Mouse (Mus musculus) adrenal gland, postnatal 4 days (tissue): ENCODE data around the gene Nploc4. TPM values are rescaled to one million over a fixed set of nuclear protein-coding genes. Genes with fewer than 3 reads are reported as not detected.
"Not testable (repeated sequence)": the region's sequence is repeated elsewhere in the genome, so short reads cannot be mapped to it uniquely, and the experiment has no call there.

ENCODE experiments used
- DNase-seq, 2 experiments: peaks; one replicate each; pipeline ENCODE4 v3.0.0; 2021 to 2022; ENCODE audit warnings: low spot score in 2 of 2, mixed read lengths in 2 of 2
- total RNA-seq, 2 experiments: library from RNA; stranded (reverse); gene quantifications; 2 replicates each; pipeline ENCODE4 v1.2.3; 2021

The Nploc4 gene
- total RNA-seq, 2 experiments from 2014 or later: 76.3 to 77.5 TPM

DNA sequence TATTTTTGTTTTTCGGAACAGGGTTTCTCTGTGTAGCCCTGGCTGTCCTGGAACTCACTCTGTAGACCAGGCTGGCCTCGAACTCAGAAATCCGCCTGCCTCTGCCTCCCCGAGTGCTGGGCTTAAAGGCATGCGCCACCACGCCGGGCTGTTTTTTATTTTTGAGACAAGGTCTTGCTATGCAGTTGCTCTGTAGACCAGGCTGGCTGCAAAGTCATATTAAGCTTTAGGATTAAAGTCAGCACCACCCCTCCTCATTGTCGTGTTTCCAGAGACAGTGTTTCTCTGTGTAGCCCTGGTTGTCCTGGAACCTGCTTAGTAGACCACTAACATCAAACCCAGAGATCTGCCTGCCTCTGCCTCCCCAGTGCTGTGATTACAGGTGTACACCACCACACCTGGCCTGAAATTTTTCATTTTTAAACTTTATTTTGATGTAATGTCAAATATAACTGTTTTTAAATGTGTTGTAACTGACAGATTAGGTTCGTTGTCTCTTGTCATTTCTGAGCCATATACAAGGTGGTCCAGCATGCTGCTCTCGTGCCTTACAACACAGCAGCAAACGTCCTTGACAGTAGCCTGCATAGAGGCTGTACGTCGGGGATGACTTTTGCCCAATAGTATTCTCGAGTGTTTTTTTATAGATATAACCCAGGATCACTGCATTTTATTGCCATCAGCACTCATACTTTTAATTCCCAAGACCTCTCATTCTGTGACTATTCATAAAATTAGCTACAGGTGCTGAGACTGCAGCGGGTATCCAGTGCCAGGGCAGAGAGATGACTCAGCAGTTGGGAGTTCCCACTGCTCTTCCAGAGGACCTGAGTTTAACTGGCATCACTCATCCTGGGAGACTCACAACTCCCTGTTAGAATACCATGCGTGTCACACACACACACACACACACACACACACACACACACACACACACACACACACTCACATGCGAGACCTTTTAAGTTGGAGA is 82.9 kb downstream of the Nploc4 start:
- no peak for DNase-seq

- DNase-seq: peak; percentile 63 to 72
Measured at GRCm38 (mm10) chr11:120353500-120354303, 83.8 kb downstream of the Nploc4 start.

DNA sequence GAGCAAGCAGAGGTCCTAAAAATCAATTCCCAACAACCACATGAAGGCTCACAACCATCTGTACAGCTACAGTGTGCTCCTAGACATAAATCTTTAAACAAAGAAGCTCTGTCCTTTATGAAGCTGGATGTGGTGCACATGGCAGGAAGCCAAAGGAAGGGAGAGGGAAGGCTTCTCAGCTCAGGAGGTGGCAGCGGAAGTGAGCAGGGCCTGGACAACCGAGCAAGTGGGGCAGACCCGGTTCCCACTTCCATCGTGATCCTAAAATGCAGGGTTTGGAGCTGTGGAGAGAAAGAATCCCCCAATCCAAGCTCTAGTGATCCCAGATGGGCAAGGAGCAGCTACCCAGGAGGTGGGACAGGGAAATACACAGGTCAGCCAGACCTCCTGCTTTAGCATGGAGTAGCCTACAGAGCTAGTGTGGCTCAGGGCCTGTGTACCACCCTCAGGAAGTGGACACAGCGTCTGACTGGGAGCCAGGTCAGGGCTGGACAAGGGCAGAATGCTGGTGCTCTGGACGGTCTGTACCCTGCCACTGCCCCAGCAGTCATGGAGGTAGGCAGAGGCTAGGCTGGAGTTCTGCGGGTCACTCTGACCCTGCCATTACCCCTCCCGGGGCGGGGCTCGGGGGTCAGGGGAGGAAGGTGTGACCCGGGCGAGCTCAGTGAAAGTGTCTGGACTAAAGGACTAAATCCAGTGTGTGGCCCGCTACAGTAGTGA is 84.8 kb downstream of the Nploc4 start:
- DNase-seq: peak in 1 of 2 experiments; percentile 16

DNA sequence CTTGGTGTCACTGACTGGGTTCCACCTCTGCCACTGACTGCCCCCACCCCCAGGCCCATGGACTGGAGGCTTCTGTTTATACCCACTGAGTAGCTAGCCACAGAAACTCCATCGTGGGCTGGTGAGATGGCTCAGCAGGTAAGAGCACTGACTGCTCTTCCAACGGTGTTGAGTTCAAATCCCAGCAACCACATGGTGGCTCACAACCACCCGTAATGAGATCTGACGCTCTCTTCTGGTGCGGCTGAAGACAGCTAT is 85.5 kb downstream of the Nploc4 start:
- DNase-seq: not testable (repeated sequence)

GRCm38 (mm10) chr11:120351250-120352092 is 86.0 kb downstream of the Nploc4 start:
- DNase-seq: peak in 1 of 2 experiments; percentile 4

DNA sequence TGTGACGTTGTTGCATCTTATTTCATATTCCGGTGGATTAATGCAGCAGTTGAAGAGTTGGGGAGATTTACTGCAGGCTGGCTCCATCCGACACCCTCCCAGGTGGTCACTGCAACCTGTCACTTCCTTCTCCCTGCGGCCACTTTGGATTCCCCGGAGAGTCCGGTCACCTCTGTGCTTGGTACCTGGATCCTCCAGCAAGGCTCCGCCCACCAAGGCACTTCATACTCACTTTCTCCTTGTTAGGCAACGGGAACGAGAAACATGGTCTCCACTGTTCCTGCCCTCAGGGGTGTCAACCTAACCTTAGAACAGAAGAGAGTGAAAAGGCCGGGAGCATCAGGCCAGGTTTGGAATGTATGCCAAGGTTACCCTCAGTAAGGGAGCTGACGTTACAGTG is 86.8 kb downstream of the Nploc4 start:
- DNase-seq: no peak

DNA sequence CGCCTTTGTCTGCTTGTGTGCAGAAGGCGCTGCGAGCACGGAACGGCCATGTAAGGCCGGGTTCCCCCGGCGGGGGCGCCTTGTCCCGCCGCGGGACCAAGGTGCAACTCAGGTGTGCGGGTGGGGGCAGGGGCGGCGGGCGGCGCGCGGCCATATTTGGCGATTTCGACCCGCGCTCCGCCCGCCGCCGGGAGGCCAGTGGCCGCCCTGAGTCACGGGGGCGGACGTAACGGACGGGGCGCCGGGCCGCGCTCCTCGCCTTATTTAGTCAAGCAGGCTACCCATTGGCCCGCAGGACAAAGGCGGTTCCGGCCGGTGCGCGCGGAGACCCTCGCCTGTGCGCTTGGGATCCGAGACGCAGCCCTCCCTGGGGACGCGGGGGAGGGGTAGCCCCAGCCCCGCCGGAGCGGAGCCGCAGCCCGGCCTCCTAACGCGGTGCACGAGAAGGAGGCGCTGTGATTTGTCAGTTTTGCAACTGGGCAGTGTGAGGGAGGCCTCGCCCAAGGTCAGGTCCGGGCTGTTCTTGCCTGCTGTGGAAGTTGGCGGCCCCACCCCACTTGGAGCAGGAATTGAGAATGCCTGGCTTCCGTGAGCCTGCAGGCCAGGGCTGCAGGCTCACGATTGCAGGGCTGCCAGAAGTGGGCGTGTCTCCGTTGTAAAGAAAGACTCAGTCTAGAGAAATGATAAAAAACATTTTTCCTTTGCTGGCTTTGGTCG is 87.4 kb downstream of the Nploc4 start:
- DNase-seq: peak; percentile 62 to 79

GRCm38 (mm10) chr11:120349371-120349985 is 88.0 kb downstream of the Nploc4 start:
- DNase-seq: peak; percentile 15 to 31

DNA sequence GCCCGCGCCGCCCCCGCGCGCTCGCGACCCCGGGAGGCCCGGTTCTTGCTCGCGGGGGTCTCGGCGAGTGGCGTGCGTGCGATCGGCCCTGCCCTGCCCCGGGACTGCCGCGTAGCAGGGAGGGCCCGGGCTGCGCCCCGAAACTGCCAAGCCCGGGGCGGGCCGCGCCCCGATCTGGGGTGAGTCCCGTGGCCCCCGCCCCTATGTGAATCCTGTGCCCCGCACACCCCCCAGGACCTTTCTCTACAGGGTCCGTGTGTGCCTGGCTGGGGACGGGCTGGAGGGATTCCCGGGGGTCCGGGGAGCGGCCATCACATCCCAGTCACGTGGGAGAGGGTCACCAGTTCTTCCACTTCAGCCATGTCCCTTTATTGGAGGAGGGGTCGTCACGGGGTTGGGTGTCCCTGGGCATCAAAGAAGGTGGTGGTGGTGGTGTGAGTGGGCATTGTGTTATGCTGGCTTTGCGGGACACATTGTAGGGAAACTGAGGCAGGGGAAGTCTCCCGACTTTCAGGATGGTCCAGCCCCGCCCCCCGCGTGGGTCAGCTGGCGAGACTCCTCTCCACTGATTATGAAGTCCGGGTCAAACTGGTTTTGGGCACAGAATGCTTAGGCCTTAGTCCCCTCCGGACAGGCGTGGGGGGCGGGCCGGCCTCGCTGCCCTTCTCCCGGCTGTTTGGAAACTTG is 88.7 kb downstream of the Nploc4 start:
- peak in 1 of 2 experiments; percentile 21 for DNase-seq

DNA sequence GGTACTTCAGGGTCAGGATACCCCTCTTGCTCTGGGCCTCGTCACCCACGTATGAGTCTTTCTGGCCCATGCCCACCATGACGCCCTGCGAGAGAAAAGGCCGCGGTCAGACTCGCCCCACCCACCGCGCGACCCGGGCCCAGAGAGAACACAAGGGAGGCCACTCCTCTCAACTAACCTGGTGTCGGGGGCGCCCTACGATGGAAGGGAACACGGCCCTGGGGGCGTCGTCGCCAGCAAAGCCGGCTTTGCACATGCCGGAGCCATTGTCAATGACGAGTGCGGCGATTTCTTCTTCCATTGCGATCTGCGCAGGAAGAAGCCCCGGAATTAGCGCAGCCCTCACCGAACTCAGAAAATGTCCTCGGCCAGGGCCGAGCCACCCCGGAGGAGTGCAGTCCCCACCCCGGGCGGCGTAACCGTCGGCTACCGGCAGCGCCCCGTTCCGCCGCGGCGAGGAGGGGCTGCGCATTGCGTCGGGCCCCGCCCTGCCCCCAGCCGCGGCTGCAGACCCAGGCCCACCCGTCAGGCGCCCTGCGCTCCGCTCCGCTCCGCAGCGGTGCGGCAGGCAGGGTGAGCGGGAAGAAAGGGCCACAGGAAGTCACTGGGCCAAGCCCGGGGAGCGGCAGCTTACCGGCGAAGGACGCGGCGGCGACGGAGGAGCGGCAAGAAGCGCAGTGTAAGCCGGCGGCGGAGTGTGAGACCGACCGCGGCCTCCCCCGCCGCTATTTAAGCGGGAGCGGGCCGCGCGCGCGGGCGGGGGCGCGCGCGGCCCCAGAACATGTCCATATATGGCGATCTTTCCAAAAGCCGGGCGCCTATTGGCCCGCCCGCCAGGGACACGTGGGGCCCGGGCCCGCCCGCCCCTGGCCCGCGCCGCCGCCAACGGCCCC is 89.5 kb downstream of the Nploc4 start, which contains the start of gene Actg1:
Gene Actg1 (minus strand): TSS at position 752 of the 893 bp plus-strand sequence.
- DNase-seq: peak; percentile 67 to 75

DNA sequence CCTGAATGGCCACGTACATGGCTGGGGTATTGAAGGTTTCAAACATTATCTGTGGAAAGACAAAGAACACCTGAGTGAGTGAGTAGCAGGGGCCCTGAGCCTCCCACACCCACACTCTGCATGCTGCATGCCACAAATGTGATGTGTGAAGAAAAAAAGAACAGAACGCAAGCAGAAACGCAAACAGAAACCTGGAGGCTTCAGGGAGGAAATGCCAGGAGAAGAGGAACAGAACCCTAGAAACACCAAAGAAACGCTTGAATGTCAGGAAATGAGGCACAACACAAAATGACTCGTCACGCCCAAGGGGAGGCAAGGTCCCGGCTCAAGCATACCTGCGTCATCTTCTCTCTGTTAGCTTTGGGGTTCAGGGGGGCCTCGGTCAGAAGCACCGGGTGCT is 90.2 kb downstream of the Nploc4 start:
- no peak for DNase-seq

GRCm38 (mm10) chr11:120346383-120347034 is 91.0 kb downstream of the Nploc4 start:
- not testable (repeated sequence) for DNase-seq

DNA sequence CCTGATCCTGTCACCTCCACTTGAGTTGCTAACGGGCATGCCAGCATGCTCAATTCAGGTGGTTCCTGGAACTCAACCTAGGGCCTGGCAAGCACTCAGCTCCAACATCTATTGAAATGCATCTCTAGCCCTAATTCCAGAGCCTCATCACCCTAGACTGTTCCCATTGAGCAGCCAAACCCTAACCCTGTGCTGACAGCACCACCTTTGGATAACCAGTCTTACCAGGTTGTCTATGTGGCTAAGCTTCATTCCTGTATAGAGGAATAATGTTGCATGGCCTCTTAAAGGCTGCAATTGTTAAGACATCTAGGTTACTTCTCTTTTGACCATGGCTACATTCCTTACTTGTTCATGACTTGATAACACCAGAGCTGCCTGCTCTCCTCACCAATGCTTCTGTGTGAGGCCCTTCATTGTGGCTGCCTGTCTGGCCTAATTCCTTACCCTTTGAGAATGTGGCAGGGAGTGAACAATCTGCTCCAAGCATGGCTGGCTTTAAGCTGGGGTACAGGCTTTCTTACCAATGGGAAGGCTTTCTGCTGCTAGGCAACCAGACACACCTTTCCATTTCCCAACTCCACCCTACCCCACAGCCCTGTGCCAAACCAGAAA is 92.3 kb downstream of the Nploc4 start:
- peak in 1 of 2 experiments; percentile 3 for DNase-seq

DNA sequence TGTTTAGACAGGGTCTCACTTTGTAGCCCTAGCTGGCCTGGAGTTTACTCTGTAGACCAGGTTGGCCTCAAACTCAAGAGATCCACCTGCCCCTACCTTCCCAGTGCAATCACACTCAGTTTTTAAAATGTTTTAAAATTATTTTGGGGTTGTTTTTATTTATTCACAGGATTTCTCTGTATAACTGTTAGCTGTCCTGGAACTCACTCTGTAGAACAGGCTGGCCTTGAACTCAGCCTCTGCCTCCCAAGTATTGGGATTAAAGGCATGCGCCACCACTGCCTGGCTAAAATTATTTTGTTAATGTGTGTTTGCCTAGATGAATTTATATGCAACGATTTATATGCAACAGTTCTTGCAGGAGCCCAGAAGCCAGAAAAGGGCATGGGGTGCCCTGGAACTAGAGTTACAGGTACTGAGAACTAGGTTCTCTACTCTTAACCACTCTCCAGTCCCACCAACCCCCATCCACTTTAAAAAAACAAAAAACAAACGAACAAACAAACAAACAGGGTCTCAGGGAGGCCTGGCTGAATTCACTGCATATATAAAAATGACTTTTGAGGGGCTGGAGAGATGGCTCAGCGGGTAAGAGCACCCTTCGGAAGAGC is 93.1 kb downstream of the Nploc4 start:
- no peak for DNase-seq

DNA sequence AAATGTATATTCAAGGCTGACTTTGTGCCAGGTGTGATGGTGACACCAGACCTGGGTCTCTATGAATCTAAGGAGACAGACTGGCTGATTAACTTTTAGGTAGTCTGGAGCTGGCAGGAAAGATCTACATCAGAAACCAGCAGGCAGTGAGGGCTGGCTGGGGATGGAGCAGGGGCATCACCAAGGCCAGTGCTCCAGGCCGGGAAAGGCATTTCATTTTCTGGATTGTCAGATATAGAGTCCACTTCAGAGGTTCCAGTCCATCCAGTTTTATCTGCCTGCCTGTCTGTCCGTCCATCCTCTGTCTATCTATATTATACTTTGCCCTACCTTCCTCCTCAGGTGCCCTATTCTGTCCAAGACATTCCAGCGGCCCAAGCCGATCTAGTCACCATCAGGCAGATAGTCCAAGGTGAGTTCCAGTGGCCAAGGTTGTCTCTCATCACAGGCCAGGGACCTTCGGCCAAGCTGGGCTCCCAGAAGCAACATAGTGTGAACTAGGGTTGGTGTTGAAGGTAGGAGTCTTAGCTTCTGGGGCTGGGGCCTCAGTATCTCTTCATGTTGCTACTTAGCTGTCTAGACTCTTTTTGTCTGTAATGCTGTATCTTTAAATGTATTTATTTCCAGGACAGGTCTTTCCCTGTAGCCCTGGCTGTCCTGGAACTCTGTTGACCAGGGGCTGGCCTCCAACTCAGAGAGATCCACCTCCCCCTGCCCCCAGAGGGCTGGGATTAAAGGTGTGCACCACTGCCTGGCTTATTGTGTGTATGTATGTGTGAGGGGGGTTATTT is 93.8 kb downstream of the Nploc4 start:
- no peak for DNase-seq
